Mouse (Mus musculus): Measurements from ENCODE around the gene Irs4.

- TF ChIP-seq CTCF (IDR thresholded peaks at IDR 0.05; ENCODE audit: low read depth) (peak; percentile 61), EP300 (optimal IDR thresholded peaks at IDR 0.05) (no peak)
Measured at GRCm38 (mm10) chrX:141723936-141724335, 1.1 kb downstream of the Irs4 start.

Measured in stomach, postnatal 0 days (tissue).